Mouse (Mus musculus): ENCODE data around the gene Noxo1. TPM values are rescaled to one million over a fixed set of nuclear protein-coding genes. Genes with fewer than 3 reads are reported as not detected.
A peak's percentile ranks its signal among the peaks of the same experiment; 100 is the strongest.
"Not testable (repeated sequence)": the region's sequence is repeated elsewhere in the genome, so short reads cannot be mapped to it uniquely, and the experiment has no call there.

The Noxo1 gene
- polyA plus RNA-seq, 1 experiment from 2014 or later, result 2.2 TPM

- WGBS, result 4% methylated on average over 32 of the region's 32 CpGs
- Histone ChIP-seq H3K27me3 (replicated peaks; ENCODE audit: control insufficient read depth, insufficient read depth, low read length) (no peaks in the 10 kb centered on the region), H3K9ac (ENCODE audit: low read length) (peak within 1 kb of the TSS; percentile 69), H3K4me2 (ENCODE audit: low read length) (peak within 1 kb of the TSS; percentile 81), H3K4me1 (ENCODE audit: control insufficient read depth, insufficient read depth, low read length) (peaks cover 2% of the 10 kb centered on the region), H3K9me3 (replicated peaks; ENCODE audit: control insufficient read depth, low read length) (no peaks in the 10 kb centered on the region), H3K36me3 (ENCODE audit: control insufficient read depth, insufficient read depth, low read length) (peaks cover 25% of the 10 kb centered on the region), H3K4me3 (ENCODE audit: low read depth, low read length) (peak within 1 kb of the TSS; percentile 65), H3K27ac (ENCODE audit: low read depth, low read length) (peak within 1 kb of the TSS; percentile 72)
- peak; percentile 96 for ATAC-seq
- peak; percentile 98 for DNase-seq (ENCODE audit: low spot score)
These were observed 11.2 kb downstream of the Noxo1 start, which contains the start of gene Tbl3 for GRCm38 (mm10) chr17:24706982-24707800. TSS of gene Tbl3 (minus strand) at chr17:24707660.

- peak; percentile 57 for ATAC-seq
- Histone ChIP-seq H3K27ac (ENCODE audit: low read depth, low read length) (peak overlapping the region; percentile 72; the same call in 1 of the 2 replicates), H3K36me3 (ENCODE audit: control insufficient read depth, insufficient read depth, low read length) (peaks cover 18% of the 10 kb centered on the region), H3K4me1 (ENCODE audit: control insufficient read depth, insufficient read depth, low read length) (peaks cover 2% of the 10 kb centered on the region), H3K27me3 (replicated peaks; ENCODE audit: control insufficient read depth, insufficient read depth, low read length) (no peaks in the 10 kb centered on the region), H3K4me3 (ENCODE audit: low read depth, low read length) (peak overlapping the region; percentile 65), H3K4me2 (ENCODE audit: low read length) (peak overlapping the region; percentile 81), H3K9me3 (replicated peaks; ENCODE audit: control insufficient read depth, low read length) (no peaks in the 10 kb centered on the region), H3K9ac (ENCODE audit: low read length) (peak overlapping the region; percentile 69)
- no peak for DNase-seq (ENCODE audit: low spot score)
- 7% methylated on average over 24 of the region's 24 CpGs for WGBS
These were observed 11.9 kb downstream of the Noxo1 start for GRCm38 (mm10) chr17:24707801-24708425.

- DNase-seq (ENCODE audit: low spot score) (peak; percentile 57), ATAC-seq (no peak)
- Histone ChIP-seq H3K9me3 (replicated peaks; ENCODE audit: control insufficient read depth, low read length) (no peaks in the 10 kb centered on the region), H3K36me3 (ENCODE audit: control insufficient read depth, insufficient read depth, low read length) (peaks cover 14% of the 10 kb centered on the region), H3K27ac (ENCODE audit: low read depth, low read length) (no peak overlapping the region), H3K4me2 (ENCODE audit: low read length) (no peak overlapping the region), H3K9ac (ENCODE audit: low read length) (no peak overlapping the region), H3K4me1 (ENCODE audit: control insufficient read depth, insufficient read depth, low read length) (peaks cover 2% of the 10 kb centered on the region), H3K4me3 (ENCODE audit: low read depth, low read length) (no peak overlapping the region), H3K27me3 (replicated peaks; ENCODE audit: control insufficient read depth, insufficient read depth, low read length) (no peaks in the 10 kb centered on the region)
- WGBS, result 35% methylated on average over 2 of the region's 2 CpGs
These were observed 12.6 kb downstream of the Noxo1 start for GRCm38 (mm10) chr17:24708646-24709045.

GRCm38 (mm10) chr17:24715556-24715955, 19.5 kb downstream of the Noxo1 start:
- DNase-seq (ENCODE audit: low spot score) (no peak), ATAC-seq (no peak)
- Histone ChIP-seq H3K27ac (ENCODE audit: low read depth, low read length) (no peak overlapping the region), H3K36me3 (ENCODE audit: control insufficient read depth, insufficient read depth, low read length) (peaks cover 20% of the 10 kb centered on the region), H3K4me1 (ENCODE audit: control insufficient read depth, insufficient read depth, low read length) (peaks cover 4% of the 10 kb centered on the region; the same call in 1 of the 2 replicates), H3K4me3 (ENCODE audit: low read depth, low read length) (no peak overlapping the region), H3K4me2 (ENCODE audit: low read length) (no peak overlapping the region), H3K9ac (ENCODE audit: low read length) (no peak overlapping the region), H3K9me3 (replicated peaks; ENCODE audit: control insufficient read depth, low read length) (no peaks in the 10 kb centered on the region), H3K27me3 (replicated peaks; ENCODE audit: control insufficient read depth, insufficient read depth, low read length) (no peaks in the 10 kb centered on the region)
- WGBS, result 41% methylated on average over 6 of the region's 6 CpGs

- Histone ChIP-seq H3K36me3 (ENCODE audit: control insufficient read depth, insufficient read depth, low read length) (peaks cover 24% of the 10 kb centered on the region), H3K4me1 (ENCODE audit: control insufficient read depth, insufficient read depth, low read length) (peaks cover 5% of the 10 kb centered on the region), H3K4me3 (ENCODE audit: low read depth, low read length) (no peak overlapping the region), H3K9ac (ENCODE audit: low read length) (no peak overlapping the region), H3K4me2 (ENCODE audit: low read length) (no peak overlapping the region), H3K27me3 (replicated peaks; ENCODE audit: control insufficient read depth, insufficient read depth, low read length) (no peaks in the 10 kb centered on the region), H3K27ac (ENCODE audit: low read depth, low read length) (no peak overlapping the region), H3K9me3 (replicated peaks; ENCODE audit: control insufficient read depth, low read length) (no peaks in the 10 kb centered on the region)
- ATAC-seq (no peak), DNase-seq (ENCODE audit: low spot score) (no peak)
- WGBS, result 95% methylated on average over 15 of the region's 15 CpGs
These were observed 20.2 kb downstream of the Noxo1 start for GRCm38 (mm10) chr17:24716166-24716682.

GRCm38 (mm10) chr17:24717943-24718342, 21.9 kb downstream of the Noxo1 start, which contains the start of the genes Rnf151 and Rps2:
TSS of gene Rnf151 (minus strand) at chr17:24718063.
TSS of gene Rps2 (plus strand) at chr17:24718116.
- Histone ChIP-seq H3K9me3 (replicated peaks; ENCODE audit: control insufficient read depth, low read length) (no peaks in the 10 kb centered on the region), H3K9ac (ENCODE audit: low read length) (no peak within 1 kb of the TSS), H3K4me1 (ENCODE audit: control insufficient read depth, insufficient read depth, low read length) (peaks cover 8% of the 10 kb centered on the region), H3K27ac (ENCODE audit: low read depth, low read length) (no peak within 1 kb of the TSS), H3K27me3 (replicated peaks; ENCODE audit: control insufficient read depth, insufficient read depth, low read length) (no peaks in the 10 kb centered on the region), H3K4me2 (ENCODE audit: low read length) (peak within 1 kb of the TSS; percentile 57), H3K36me3 (ENCODE audit: control insufficient read depth, insufficient read depth, low read length) (peaks cover 39% of the 10 kb centered on the region), H3K4me3 (ENCODE audit: low read depth, low read length) (peak within 1 kb of the TSS; percentile 64)
- WGBS, result 86% methylated on average over 4 of the region's 4 CpGs
- DNase-seq (ENCODE audit: low spot score) (no peak), ATAC-seq (no peak)

GRCm38 (mm10) chr17:24718938-24719337, 22.9 kb downstream of the Noxo1 start:
- WGBS, result 67% methylated on average over 5 of the region's 5 CpGs
- not testable (repeated sequence) for ATAC-seq; H3K9me3 ChIP-seq (replicated peaks; ENCODE audit: control insufficient read depth, low read length); H3K27ac ChIP-seq (ENCODE audit: low read depth, low read length); DNase-seq (ENCODE audit: low spot score); H3K27me3 ChIP-seq (replicated peaks; ENCODE audit: control insufficient read depth, insufficient read depth, low read length)
- Histone ChIP-seq H3K4me3 (ENCODE audit: low read depth, low read length) (peak overlapping the region; percentile 64), H3K4me1 (ENCODE audit: control insufficient read depth, insufficient read depth, low read length) (peaks cover 16% of the 10 kb centered on the region), H3K36me3 (ENCODE audit: control insufficient read depth, insufficient read depth, low read length) (peaks cover 39% of the 10 kb centered on the region), H3K4me2 (ENCODE audit: low read length) (peak overlapping the region; percentile 57), H3K9ac (ENCODE audit: low read length) (peak overlapping the region; percentile 93; the same call in 1 of the 2 replicates)

GRCm38 (mm10) chr17:24719494-24720222, 23.6 kb downstream of the Noxo1 start:
- WGBS, result under 1% methylated on average over 61 of the region's 61 CpGs
- H3K27me3 ChIP-seq (replicated peaks; ENCODE audit: control insufficient read depth, insufficient read depth, low read length), result no peaks in the 10 kb centered on the region
- H3K9me3 ChIP-seq (replicated peaks; ENCODE audit: control insufficient read depth, low read length), result no peaks in the 10 kb centered on the region
- peak overlapping the region; percentile 93 for H3K9ac ChIP-seq (ENCODE audit: low read length)
- DNase-seq (ENCODE audit: low spot score) (peak; percentile 99), ATAC-seq (peak; percentile 99)
- H3K4me1 ChIP-seq (ENCODE audit: control insufficient read depth, insufficient read depth, low read length), result peaks cover 18% of the 10 kb centered on the region
- H3K36me3 ChIP-seq (ENCODE audit: control insufficient read depth, insufficient read depth, low read length), result peaks cover 39% of the 10 kb centered on the region
- peak overlapping the region; percentile 79 for H3K4me2 ChIP-seq (ENCODE audit: low read length)
- H3K4me3 ChIP-seq (ENCODE audit: low read depth, low read length), result peak overlapping the region; percentile 64
- H3K27ac ChIP-seq (ENCODE audit: low read depth, low read length), result peak overlapping the region; percentile 77

Data from forebrain, embryonic 14.5 days (tissue).